Mouse (Mus musculus) central nervous system, embryonic 18 days (tissue): ENCODE results near the gene Ing2. TPM values are rescaled to one million over a fixed set of nuclear protein-coding genes. Genes with fewer than 3 reads are reported as not detected.

Experiments
- polyA plus RNA-seq: library from polyadenylated mRNA; depleted of rRNA; stranded (reverse); fragments of >200 nt; gene quantifications from 2 replicates; pipeline ENCODE4 v1.2.3, GENCODE M21; 2012; rRNA removed

Gene Ing2
- 16.7 and 16.9 TPM in 2 replicates for polyA plus RNA-seq

GRCm38 (mm10) chr8:47674777-47675710 lies at the start of gene Ing2:
TSS of gene Ing2 (minus strand) at chr8:47675556.

GRCm38 (mm10) chr8:47713761-47714745 lies 38.7 kb upstream of the Ing2 start, which contains the start of gene Cdkn2aip:
TSS of gene Cdkn2aip (minus strand) at chr8:47713932.

Other genes starting within 250 kb of the Ing2 start
- gene Stox2, start 229.2 kb downstream of the Ing2 start, polyA plus RNA-seq, result 25.5 and 27.8 TPM in 2 replicates
- gene Trappc11, start 142.1 kb downstream of the Ing2 start, polyA plus RNA-seq, result 45.3 and 47.7 TPM in 2 replicates
- gene Rwdd4a, start 141.9 kb downstream of the Ing2 start, polyA plus RNA-seq, result 22.6 and 23.7 TPM in 2 replicates
- gene Cdkn2aip, start 38.4 kb upstream of the Ing2 start, polyA plus RNA-seq, result 17.7 and 18.1 TPM in 2 replicates
- gene Cldn24, start 146.6 kb upstream of the Ing2 start, polyA plus RNA-seq, result not detected in 2 replicates
- gene Cldn22, start 148.9 kb upstream of the Ing2 start, polyA plus RNA-seq, result 0.07 TPM in 1 of 2 replicates, not detected in the other